Mouse (Mus musculus): ENCODE measurements around the gene Ppt2. TPM values are rescaled to one million over a fixed set of nuclear protein-coding genes. Genes with fewer than 3 reads are reported as not detected.

The Ppt2 gene
- polyA plus RNA-seq, 1 experiment, result 35.8 TPM

GRCm38 (mm10) chr17:34591029-34591993 lies 37.0 kb downstream of the Ppt2 start, which contains the start of gene Pbx2:
Pbx2 (plus strand) TSS chr17:34591266.
- 14% methylated on average over 21 of the region's 21 CpGs for WGBS
- no peak for DNase-seq (ENCODE audit: low read depth, low spot score)

GRCm38 (mm10) chr17:34590154-34590987 lies 37.9 kb downstream of the Ppt2 start:
- no peak for DNase-seq (ENCODE audit: low read depth, low spot score)
- 70% methylated on average over 15 of the region's 15 CpGs for WGBS

GRCm38 (mm10) chr17:34589681-34590101 lies 38.6 kb downstream of the Ppt2 start, which contains the start of gene Gpsm3:
Gpsm3 (plus strand) TSS chr17:34589806.
- WGBS, result 15% methylated on average over 7 of the region's 7 CpGs
- no peak for DNase-seq (ENCODE audit: low read depth, low spot score)

GRCm38 (mm10) chr17:34589206-34589605 lies 39.1 kb downstream of the Ppt2 start:
- DNase-seq (ENCODE audit: low read depth, low spot score), result no peak
- 68% methylated on average over 7 of the region's 7 CpGs for WGBS

- no peak for DNase-seq (ENCODE audit: low read depth, low spot score)
- 84% methylated on average over 3 of the region's 3 CpGs for WGBS
Measured at GRCm38 (mm10) chr17:34588767-34589166, 39.5 kb downstream of the Ppt2 start.

- 2% methylated on average over 19 of the region's 19 CpGs for WGBS
- DNase-seq (ENCODE audit: low read depth, low spot score), result no peak
Measured at GRCm38 (mm10) chr17:34587814-34588213, 40.5 kb downstream of the Ppt2 start.

- DNase-seq (ENCODE audit: low read depth, low spot score), result no peak
- WGBS, result 1% methylated on average over 50 of the region's 50 CpGs
Measured at GRCm38 (mm10) chr17:34587423-34587811, 40.9 kb downstream of the Ppt2 start.

GRCm38 (mm10) chr17:34586796-34587422 lies 41.4 kb downstream of the Ppt2 start:
- WGBS, result 1% methylated on average over 38 of the region's 38 CpGs
- no peak for DNase-seq (ENCODE audit: low read depth, low spot score)

- 57% methylated on average over 32 of the region's 32 CpGs for WGBS
- no peak for DNase-seq (ENCODE audit: low read depth, low spot score)
Measured at GRCm38 (mm10) chr17:34585877-34586771, 42.2 kb downstream of the Ppt2 start.

GRCm38 (mm10) chr17:34585121-34585520 lies 43.2 kb downstream of the Ppt2 start:
- no peak for DNase-seq (ENCODE audit: low read depth, low spot score)
- WGBS, result 91% methylated on average over 8 of the region's 8 CpGs

- WGBS, result 94% methylated on average over 8 of the region's 8 CpGs
- DNase-seq (ENCODE audit: low read depth, low spot score), result no peak
Measured at GRCm38 (mm10) chr17:34583819-34584218, 44.5 kb downstream of the Ppt2 start.

GRCm38 (mm10) chr17:34583397-34583796 lies 44.9 kb downstream of the Ppt2 start:
- no peak for DNase-seq (ENCODE audit: low read depth, low spot score)
- 74% methylated on average over 7 of the region's 7 CpGs for WGBS

- no peak for DNase-seq (ENCODE audit: low read depth, low spot score)
- WGBS, result 90% methylated on average over 12 of the region's 12 CpGs
Measured at GRCm38 (mm10) chr17:34582528-34582927, 45.8 kb downstream of the Ppt2 start.

GRCm38 (mm10) chr17:34578070-34578469 lies 50.2 kb downstream of the Ppt2 start:
- 87% methylated on average over 3 of the region's 3 CpGs for WGBS

GRCm38 (mm10) chr17:34576577-34576976 lies 51.7 kb downstream of the Ppt2 start:
- WGBS, result 29% methylated on average over 5 of the region's 5 CpGs
- no peak for DNase-seq (ENCODE audit: low read depth, low spot score)

More at GRCm38 (mm10) chr17:34578070-34578469, 50.2 kb downstream of the Ppt2 start:
- DNase-seq (ENCODE audit: low read depth, low spot score), result no peak

GRCm38 (mm10) chr17:34572361-34572760 lies 55.9 kb downstream of the Ppt2 start:
- no peak for DNase-seq (ENCODE audit: low read depth, low spot score)
- 54% methylated on average over 15 of the region's 15 CpGs for WGBS

GRCm38 (mm10) chr17:34571875-34572274 lies 56.4 kb downstream of the Ppt2 start:
- DNase-seq (ENCODE audit: low read depth, low spot score), result no peak
- WGBS, result 32% methylated on average over 5 of the region's 5 CpGs

- no peak for DNase-seq (ENCODE audit: low read depth, low spot score)
- 80% methylated on average over 4 of the region's 4 CpGs for WGBS
Measured at GRCm38 (mm10) chr17:34569919-34570318, 58.4 kb downstream of the Ppt2 start.

- 68% methylated on average over 13 of the region's 13 CpGs for WGBS
Measured at GRCm38 (mm10) chr17:34568421-34568820, 59.9 kb downstream of the Ppt2 start.

More at GRCm38 (mm10) chr17:34568421-34568820, 59.9 kb downstream of the Ppt2 start:
- no peak for DNase-seq (ENCODE audit: low read depth, low spot score)

All from large intestine, adult 2 months (tissue).